Mouse (Mus musculus): ENCODE data around the gene Lrrc25. TPM values are rescaled to one million over a fixed set of nuclear protein-coding genes. Genes with fewer than 3 reads are reported as not detected.

Lrrc25 gene
- polyA plus RNA-seq, 1 experiment, result 3.5 TPM

GRCm38 (mm10) chr8:70609849-70610795 is 5.8 kb upstream of the Lrrc25 start:
- Histone ChIP-seq H3K4me3 (ENCODE audit: insufficient read depth, low read depth, low read length) (peak overlapping the region; percentile 61), H3K27me3 (replicated peaks; ENCODE audit: control insufficient read depth, insufficient read depth, low read length) (no peaks in the 10 kb centered on the region), H3K36me3 (ENCODE audit: control insufficient read depth, insufficient read depth, low read length) (no peaks in the 10 kb centered on the region), H3K27ac (ENCODE audit: insufficient read depth, low read depth, low read length) (peak overlapping the region; percentile 99), H3K4me1 (ENCODE audit: control insufficient read depth, insufficient read depth, low read length) (peaks cover 11% of the 10 kb centered on the region; the same call in 1 of the 2 replicates)
- peak; percentile 95 for DNase-seq
- under 1% methylated on average over 44 of the region's 45 CpGs for WGBS
- TF ChIP-seq CTCF (conservative IDR thresholded peaks at IDR 0.05; ENCODE audit: insufficient read depth, insufficient read length, low read depth, low read length) (no peak), POLR2A (IDR thresholded peaks at IDR 0.05; ENCODE audit: low read depth, low read length) (no peak)

DNA sequence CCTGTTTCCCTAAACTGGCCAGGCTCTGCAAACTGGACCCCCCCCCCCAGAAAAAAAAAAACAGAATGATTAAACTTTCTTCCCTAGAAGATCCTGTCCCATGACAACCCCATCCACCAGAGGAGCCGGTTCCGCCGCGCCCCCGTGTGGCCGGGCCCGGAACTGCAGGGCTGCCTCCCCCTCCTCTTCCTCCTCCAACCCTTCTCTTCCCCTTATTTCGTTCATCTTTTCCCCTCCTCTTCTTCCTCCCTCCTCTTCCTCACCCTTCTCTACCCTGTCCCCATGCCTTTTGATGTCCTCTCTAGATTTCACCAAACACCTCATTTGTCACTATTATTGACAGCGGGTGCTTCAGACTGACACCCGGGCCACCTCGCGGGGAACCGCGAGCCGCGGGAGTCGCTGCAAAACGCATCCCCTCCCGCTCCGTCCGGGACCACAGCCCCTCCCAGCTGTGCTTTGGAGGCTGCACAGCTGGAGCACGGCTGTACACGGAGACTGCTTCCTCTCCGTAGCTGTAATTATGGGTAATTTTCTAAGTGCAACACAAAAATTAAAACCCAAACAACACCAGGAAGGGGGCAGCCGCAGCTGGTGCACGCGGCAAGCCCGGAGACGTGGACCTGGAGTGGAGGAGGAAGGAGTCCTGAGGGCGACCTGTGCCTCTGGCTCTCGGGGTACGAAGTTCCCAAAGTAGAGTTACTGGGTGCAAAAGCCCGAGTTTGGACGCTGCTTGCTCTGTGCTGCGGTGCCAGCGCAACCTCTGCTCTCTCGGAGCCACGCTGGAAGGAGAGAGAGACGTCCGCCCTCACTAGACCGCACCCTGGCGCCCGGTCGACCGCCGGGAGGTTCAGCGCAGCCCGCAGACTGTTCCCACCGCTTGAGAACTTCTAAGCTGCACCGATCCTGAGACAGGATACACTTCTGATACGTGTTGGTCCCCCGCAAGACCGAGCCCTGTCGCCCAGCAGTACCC is 4.9 kb upstream of the Lrrc25 start:
- Histone ChIP-seq H3K27ac (ENCODE audit: insufficient read depth, low read depth, low read length) (peak overlapping the region; percentile 68), H3K36me3 (ENCODE audit: control insufficient read depth, insufficient read depth, low read length) (no peaks in the 10 kb centered on the region), H3K4me1 (ENCODE audit: control insufficient read depth, insufficient read depth, low read length) (peaks cover 11% of the 10 kb centered on the region; the same call in 1 of the 2 replicates), H3K4me3 (ENCODE audit: insufficient read depth, low read depth, low read length) (peak overlapping the region; percentile 52), H3K27me3 (replicated peaks; ENCODE audit: control insufficient read depth, insufficient read depth, low read length) (no peaks in the 10 kb centered on the region)
- WGBS, result under 1% methylated on average over 54 of the region's 54 CpGs
- TF ChIP-seq POLR2A (IDR thresholded peaks at IDR 0.05; ENCODE audit: low read depth, low read length) (no peak), CTCF (conservative IDR thresholded peaks at IDR 0.05; ENCODE audit: insufficient read depth, insufficient read length, low read depth, low read length) (peak; percentile 78)
- peak; percentile 82 for DNase-seq

GRCm38 (mm10) chr8:70611849-70612248 is 4.1 kb upstream of the Lrrc25 start:
- DNase-seq, result peak; percentile 89
- H3K27me3 ChIP-seq (replicated peaks; ENCODE audit: control insufficient read depth, insufficient read depth, low read length), result no peaks in the 10 kb centered on the region
- peak overlapping the region; percentile 52; the same call in 1 of the 2 replicates for H3K4me3 ChIP-seq (ENCODE audit: insufficient read depth, low read depth, low read length)
- H3K4me1 ChIP-seq (ENCODE audit: control insufficient read depth, insufficient read depth, low read length), result peaks cover 11% of the 10 kb centered on the region; the same call in 1 of the 2 replicates
- peak overlapping the region; percentile 68 for H3K27ac ChIP-seq (ENCODE audit: insufficient read depth, low read depth, low read length)
- H3K36me3 ChIP-seq (ENCODE audit: control insufficient read depth, insufficient read depth, low read length), result no peaks in the 10 kb centered on the region
- WGBS, result 0% methylated on average over 6 of the region's 6 CpGs
- TF ChIP-seq POLR2A (IDR thresholded peaks at IDR 0.05; ENCODE audit: low read depth, low read length) (no peak), CTCF (conservative IDR thresholded peaks at IDR 0.05; ENCODE audit: insufficient read depth, insufficient read length, low read depth, low read length) (peak; percentile 98)

- no peak for DNase-seq
These were observed 2.2 kb upstream of the Lrrc25 start for GRCm38 (mm10) chr8:70613763-70614162.

GRCm38 (mm10) chr8:70614469-70614868 is 1.5 kb upstream of the Lrrc25 start:
- no peak for TF ChIP-seq CTCF (conservative IDR thresholded peaks at IDR 0.05; ENCODE audit: insufficient read depth, insufficient read length, low read depth, low read length)
- TF ChIP-seq POLR2A (IDR thresholded peaks at IDR 0.05; ENCODE audit: low read depth, low read length), result no peak
- Histone ChIP-seq H3K4me3 (ENCODE audit: insufficient read depth, low read depth, low read length) (no peak overlapping the region), H3K27me3 (replicated peaks; ENCODE audit: control insufficient read depth, insufficient read depth, low read length) (no peaks in the 10 kb centered on the region), H3K4me1 (ENCODE audit: control insufficient read depth, insufficient read depth, low read length) (peaks cover 6% of the 10 kb centered on the region; the same call in 1 of the 2 replicates), H3K36me3 (ENCODE audit: control insufficient read depth, insufficient read depth, low read length) (no peaks in the 10 kb centered on the region), H3K27ac (ENCODE audit: insufficient read depth, low read depth, low read length) (no peak overlapping the region)
- 54% methylated on average over 5 of the region's 5 CpGs for WGBS
- no peak for DNase-seq

More at GRCm38 (mm10) chr8:70613763-70614162, 2.2 kb upstream of the Lrrc25 start:
- no peak for TF ChIP-seq POLR2A (IDR thresholded peaks at IDR 0.05; ENCODE audit: low read depth, low read length)
- no peak for TF ChIP-seq CTCF (conservative IDR thresholded peaks at IDR 0.05; ENCODE audit: insufficient read depth, insufficient read length, low read depth, low read length)
- Histone ChIP-seq H3K27ac (ENCODE audit: insufficient read depth, low read depth, low read length) (no peak overlapping the region), H3K4me3 (ENCODE audit: insufficient read depth, low read depth, low read length) (no peak overlapping the region), H3K36me3 (ENCODE audit: control insufficient read depth, insufficient read depth, low read length) (no peaks in the 10 kb centered on the region), H3K27me3 (replicated peaks; ENCODE audit: control insufficient read depth, insufficient read depth, low read length) (no peaks in the 10 kb centered on the region), H3K4me1 (ENCODE audit: control insufficient read depth, insufficient read depth, low read length) (peaks cover 11% of the 10 kb centered on the region; the same call in 1 of the 2 replicates)
- WGBS, result 19% methylated on average over 1 of the region's 1 CpGs

DNA sequence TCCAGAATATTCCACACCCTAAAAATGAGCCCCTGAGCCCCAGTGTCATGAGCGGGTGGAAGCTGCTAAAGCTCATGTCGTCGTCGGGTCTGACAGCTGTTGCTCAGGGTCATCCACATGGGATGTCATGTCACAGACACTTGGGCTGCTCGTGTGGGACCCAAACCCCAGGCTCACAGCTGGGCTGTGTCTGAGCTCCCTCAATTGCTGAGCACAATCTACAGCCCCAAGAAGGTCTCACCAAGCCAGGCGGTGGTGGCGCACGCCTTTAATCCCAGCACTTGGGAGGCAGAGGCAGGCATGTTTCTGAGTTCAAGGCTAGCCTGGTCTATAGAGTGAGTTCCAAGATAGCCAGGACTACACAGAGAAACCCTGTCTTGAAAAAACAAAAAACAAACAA is 674 bp upstream of the Lrrc25 start:
- DNase-seq, result no peak
- H3K27me3 ChIP-seq (replicated peaks; ENCODE audit: control insufficient read depth, insufficient read depth, low read length), result no peaks in the 10 kb centered on the region
- H3K27ac ChIP-seq (ENCODE audit: insufficient read depth, low read depth, low read length), result no peak overlapping the region
- peaks cover 6% of the 10 kb centered on the region; the same call in 1 of the 2 replicates for H3K4me1 ChIP-seq (ENCODE audit: control insufficient read depth, insufficient read depth, low read length)
- no peak for TF ChIP-seq CTCF (conservative IDR thresholded peaks at IDR 0.05; ENCODE audit: insufficient read depth, insufficient read length, low read depth, low read length)
- no peak for TF ChIP-seq POLR2A (IDR thresholded peaks at IDR 0.05; ENCODE audit: low read depth, low read length)
- no peaks in the 10 kb centered on the region for H3K36me3 ChIP-seq (ENCODE audit: control insufficient read depth, insufficient read depth, low read length)
- 92% methylated on average over 8 of the region's 8 CpGs for WGBS
- H3K4me3 ChIP-seq (ENCODE audit: insufficient read depth, low read depth, low read length), result no peak overlapping the region
